Mouse (Mus musculus) lung, postnatal 10 days (tissue): Measurements from ENCODE around the gene Atg7.

Source experiments
- DNase-seq: peaks from one replicate; pipeline ENCODE4 v3.0.0; 2021

The Atg7 gene

GRCm38 (mm10) chr6:114858722-114859053, 215.8 kb downstream of the Atg7 start:
- DNase-seq, result no peak

- peak; percentile 60 for DNase-seq
These were observed 218.0 kb downstream of the Atg7 start for GRCm38 (mm10) chr6:114860677-114861568.

GRCm38 (mm10) chr6:114861591-114861990, 218.7 kb downstream of the Atg7 start:
- DNase-seq, result no peak

GRCm38 (mm10) chr6:114862046-114862445, 219.1 kb downstream of the Atg7 start:
- no peak for DNase-seq

GRCm38 (mm10) chr6:114863501-114863900, 220.6 kb downstream of the Atg7 start:
- DNase-seq, result no peak

GRCm38 (mm10) chr6:114864421-114864820, 221.5 kb downstream of the Atg7 start:
- DNase-seq, result no peak

- DNase-seq, result no peak
These were observed 223.2 kb downstream of the Atg7 start for GRCm38 (mm10) chr6:114866078-114866477.

GRCm38 (mm10) chr6:114866619-114867018, 223.7 kb downstream of the Atg7 start:
- DNase-seq, result peak; percentile 47

GRCm38 (mm10) chr6:114868656-114869055, 225.8 kb downstream of the Atg7 start:
- DNase-seq, result no peak

- DNase-seq, result no peak
These were observed 226.7 kb downstream of the Atg7 start for GRCm38 (mm10) chr6:114869501-114870076.

- DNase-seq, result no peak
These were observed 228.2 kb downstream of the Atg7 start for GRCm38 (mm10) chr6:114871010-114871660.

- no peak for DNase-seq
These were observed 230.9 kb downstream of the Atg7 start for GRCm38 (mm10) chr6:114873808-114874137.

- peak; percentile 50 for DNase-seq
These were observed 231.4 kb downstream of the Atg7 start for GRCm38 (mm10) chr6:114874138-114874928.

- DNase-seq, result peak; percentile 98
These were observed 232.2 kb downstream of the Atg7 start for GRCm38 (mm10) chr6:114875018-114875558.

- DNase-seq, result no peak
These were observed 233.1 kb downstream of the Atg7 start for GRCm38 (mm10) chr6:114876033-114876432.

- no peak for DNase-seq
These were observed 233.6 kb downstream of the Atg7 start for GRCm38 (mm10) chr6:114876546-114876945.

- DNase-seq, result no peak
These were observed 236.1 kb downstream of the Atg7 start for GRCm38 (mm10) chr6:114878841-114879520.

- DNase-seq, result no peak
These were observed 237.9 kb downstream of the Atg7 start for GRCm38 (mm10) chr6:114880798-114881197.

- DNase-seq, result no peak
These were observed 239.3 kb downstream of the Atg7 start for GRCm38 (mm10) chr6:114882212-114882611.

GRCm38 (mm10) chr6:114882675-114883074, 239.8 kb downstream of the Atg7 start:
- no peak for DNase-seq

GRCm38 (mm10) chr6:114883261-114883740, 240.4 kb downstream of the Atg7 start:
- peak; percentile 83 for DNase-seq

GRCm38 (mm10) chr6:114885129-114885528, 242.2 kb downstream of the Atg7 start:
- DNase-seq, result no peak
